Mouse (Mus musculus) CH12.LX (cell line): ENCODE data around the gene Chaf1a. TPM values are rescaled to one million over a fixed set of nuclear protein-coding genes. Genes with fewer than 3 reads are reported as not detected.

Experiments used
- DNase-seq: peaks from one replicate; pipeline ENCODE4 v3.0.0-alpha.2; 2013; ENCODE audit errors: extremely low read depth
- H3K27ac ChIP-seq: 2 replicates; pipeline ENCODE4 v1.5.1; 2012; ENCODE audit warnings: low read depth, mild to moderate bottlenecking, control low read depth, moderate library complexity; ENCODE audit not compliant: insufficient read depth
- H3K27me3 ChIP-seq: replicated peaks from 2 replicates; pipeline ENCODE3; 2012; ENCODE audit warnings: inconsistent platforms
- H3K36me3 ChIP-seq, 2 experiments: replicated peaks in 1 of 2; 2 replicates each; pipeline versions ENCODE3 to v1.6.1; 2012; ENCODE audit warnings: inconsistent platforms in 1 of 2, low read length in 1 of 2, mild to moderate bottlenecking in 1 of 2, mixed read lengths in 1 of 2, moderate library complexity in 1 of 2; ENCODE audit not compliant: control insufficient read depth in 1 of 2, insufficient read depth in 1 of 2
- H3K4me1 ChIP-seq, 2 experiments: 2 replicates each; pipeline ENCODE4 v1.6.1; 2012; ENCODE audit warnings: inconsistent platforms in 1 of 2, moderate library complexity in 1 of 2; ENCODE audit not compliant: insufficient read depth in 2 of 2, control insufficient read depth in 1 of 2
- H3K4me2 ChIP-seq: 2 replicates; pipeline ENCODE4 v1.6.1; 2012; ENCODE audit warnings: low read depth, mild to moderate bottlenecking, control low read depth; ENCODE audit not compliant: poor library complexity, insufficient read depth, severe bottlenecking
- H3K4me3 ChIP-seq, 3 experiments: fragments of 150-350 bp in 1 of 3; sonication (generic) in 1 of 3; replicated peaks in 1 of 3; 2 replicates each; pipeline versions ENCODE3 to v1.5.1; 2011 to 2012; ENCODE audit warnings: low read depth in 2 of 3, low read length in 2 of 3, mild to moderate bottlenecking in 2 of 3, moderate library complexity in 2 of 3, control low read depth in 1 of 3, improper control_type of control experiment in 1 of 3, inconsistent platforms in 1 of 3, mixed read lengths in 1 of 3; ENCODE audit not compliant: poor library complexity in 1 of 3
- H3K79me2 ChIP-seq: replicated peaks from 2 replicates; pipeline ENCODE4 v1.6.1; 2012; ENCODE audit warnings: mild to moderate bottlenecking, moderate library complexity; ENCODE audit not compliant: control insufficient read depth, poor library complexity, insufficient read depth, severe bottlenecking; ENCODE audit errors: extremely low read depth
- H3K9ac ChIP-seq: 2 replicates; pipeline ENCODE4 v1.6.1; 2012; ENCODE audit warnings: low read depth, mild to moderate bottlenecking, control low read depth, moderate library complexity; ENCODE audit not compliant: insufficient read depth
- H3K9me3 ChIP-seq: replicated peaks from 2 replicates; pipeline ENCODE3; 2012; ENCODE audit warnings: low read length, inconsistent platforms, mixed read lengths
- BHLHE40 ChIP-seq: IDR thresholded peaks from 2 replicates; pipeline ENCODE4 v1.6.1; 2011; ENCODE audit warnings: mild to moderate bottlenecking, low read depth, low read length, improper control_type of control experiment
- CHD2 ChIP-seq: IDR thresholded peaks from 2 replicates; pipeline ENCODE4 v1.6.1; 2011; ENCODE audit warnings: low read length, improper control_type of control experiment
- E2F4 ChIP-seq: IDR thresholded peaks from 2 replicates; pipeline ENCODE4 v1.6.1; 2011; ENCODE audit warnings: low read depth, low read length, improper control_type of control experiment; ENCODE audit not compliant: insufficient replicate concordance
- ELF1 ChIP-seq: IDR thresholded peaks from 2 replicates; pipeline ENCODE4 v1.6.1; 2014; ENCODE audit warnings: low read depth, mild to moderate bottlenecking, inconsistent platforms, low read length, improper control_type of control experiment
- EP300 ChIP-seq: IDR thresholded peaks from 2 replicates; pipeline ENCODE4 v1.6.1; 2011; ENCODE audit warnings: low read length, improper control_type of control experiment
- HCFC1 ChIP-seq: IDR thresholded peaks from 2 replicates; pipeline ENCODE4 v1.6.1; 2012; ENCODE audit warnings: low read depth, mild to moderate bottlenecking, inconsistent platforms, low read length, improper control_type of control experiment
- JUN ChIP-seq: IDR thresholded peaks from 2 replicates; pipeline ENCODE4 v1.6.1; 2011; ENCODE audit warnings: low read depth, mild to moderate bottlenecking, low read length, improper control_type of control experiment, moderate library complexity; ENCODE audit not compliant: insufficient read depth
- KAT2A ChIP-seq: IDR thresholded peaks from 2 replicates; pipeline ENCODE4 v1.6.1; 2012; ENCODE audit warnings: low read length, improper control_type of control experiment, inconsistent platforms; ENCODE audit not compliant: insufficient replicate concordance
- MAFK ChIP-seq: IDR thresholded peaks from 2 replicates; pipeline ENCODE4 v1.6.1; 2011; ENCODE audit warnings: low read length, improper control_type of control experiment; ENCODE audit not compliant: insufficient replicate concordance
- MAX ChIP-seq: IDR thresholded peaks from 2 replicates; pipeline ENCODE4 v1.6.1; 2011; ENCODE audit warnings: low read length, improper control_type of control experiment
- MAZ ChIP-seq: IDR thresholded peaks from 2 replicates; pipeline ENCODE4 v1.6.1; 2012; ENCODE audit warnings: low read depth, mild to moderate bottlenecking, inconsistent platforms, low read length, improper control_type of control experiment, moderate library complexity
- MEF2A ChIP-seq: IDR thresholded peaks from 2 replicates; pipeline ENCODE4 v1.6.1; 2014; ENCODE audit warnings: low read depth, mild to moderate bottlenecking, inconsistent platforms, low read length, improper control_type of control experiment, borderline replicate concordance
- MYC ChIP-seq: IDR thresholded peaks from 2 replicates; pipeline ENCODE4 v1.6.1; 2011; ENCODE audit warnings: low read depth, mild to moderate bottlenecking, improper control_type of control experiment, low read length
- NELFE ChIP-seq: IDR thresholded peaks from 2 replicates; pipeline ENCODE4 v1.6.1; 2011; ENCODE audit warnings: low read depth, low read length, improper control_type of control experiment
- NRF1 ChIP-seq: IDR thresholded peaks from 2 replicates; pipeline ENCODE4 v1.6.1; 2014; ENCODE audit warnings: low read depth, mild to moderate bottlenecking, inconsistent platforms, low read length, improper control_type of control experiment, moderate library complexity
- POLR2A ChIP-seq: IDR thresholded peaks from 2 replicates; pipeline ENCODE4 v1.6.1; 2011; ENCODE audit warnings: low read depth, mild to moderate bottlenecking, improper control_type of control experiment, low read length
- RCOR1 ChIP-seq: conservative IDR thresholded peaks from 2 replicates; pipeline ENCODE4 v1.6.1; 2012; ENCODE audit warnings: low read depth, mild to moderate bottlenecking, inconsistent platforms, low read length, improper control_type of control experiment
- SIN3A ChIP-seq: IDR thresholded peaks from 2 replicates; pipeline ENCODE4 v1.6.1; 2012; ENCODE audit warnings: low read length, improper control_type of control experiment, inconsistent platforms
- TBP ChIP-seq: conservative IDR thresholded peaks from 2 replicates; pipeline ENCODE4 v1.6.1; 2011; ENCODE audit warnings: low read depth, low read length, improper control_type of control experiment
- UBTF ChIP-seq: IDR thresholded peaks from 2 replicates; pipeline ENCODE4 v1.6.1; 2012; ENCODE audit warnings: low read depth, mild to moderate bottlenecking, inconsistent platforms, low read length, improper control_type of control experiment, moderate library complexity
- USF2 ChIP-seq: conservative IDR thresholded peaks from 2 replicates; pipeline ENCODE4 v1.6.1; 2011; ENCODE audit warnings: low read depth, low read length, improper control_type of control experiment
- ZKSCAN1 ChIP-seq: IDR thresholded peaks from 2 replicates; pipeline ENCODE4 v1.6.1; 2012; ENCODE audit warnings: low read depth, inconsistent platforms, low read length, improper control_type of control experiment, borderline replicate concordance
- ZNF384 ChIP-seq: IDR thresholded peaks from 2 replicates; pipeline ENCODE4 v1.6.1; 2012; ENCODE audit warnings: low read depth, low read length, improper control_type of control experiment, inconsistent platforms
- dilution Hi-C: fragments of 300-500 bp; cut with MboI; formaldehyde crosslinking; loops from 2 replicates; pipeline ENCODE4 v1.14.3; 2020; ENCODE audit warnings: low sequenced_read_pairs; ENCODE audit not compliant: extremely low pct_unique_long_range_greater_than_20kb, extremely low pct_ligation_motif_present
- in situ Hi-C: fragments of 300-500 bp; cut with MboI; formaldehyde crosslinking; loops from 3 replicates; pipeline ENCODE4 v1.14.3; 2019; ENCODE audit warnings: low sequenced_read_pairs, low pct_ligation_motif_present, low pct_unique_long_range_greater_than_20kb, mixed read lengths
- polyA plus RNA-seq: library from polyadenylated mRNA; unstranded; fragments of >175 nt; gene quantifications from 2 replicates; pipeline ENCODE4 v1.2.1, GENCODE M21; 2012; ENCODE audit warnings: low read depth; ENCODE audit not compliant: insufficient read length
- total RNA-seq, 2 experiments: library from RNA; depleted of rRNA; stranded (reverse); fragments of 300-350 nt in 1 of 2; fragments of >200 nt in 1 of 2; gene quantifications; 2 replicates each; pipeline ENCODE4 v1.2.3; 2012 to 2014

Chaf1a gene
- total and polyA plus RNA-seq, 3 experiments, result 18.4 to 97.1 (median 39.3) TPM

- Histone ChIP-seq H3K4me2 (no peak overlapping the region), H3K27ac (no peak overlapping the region), H3K36me3 (no peaks in the 10 kb centered on the region), H3K4me3 (no peak overlapping the region), H3K4me1 (no peaks in the 10 kb centered on the region), H3K9me3 (peaks cover 8% of the 10 kb centered on the region), H3K9ac (no peak overlapping the region), H3K27me3 (peaks cover 51% of the 10 kb centered on the region), H3K79me2 (no peaks in the 10 kb centered on the region)
- in situ Hi-C loops, result no loop called here
- dilution Hi-C loops, result no loop called here
- DNase-seq, result no peak
- TF ChIP-seq RCOR1 (no peak), ZNF384 (no peak), KAT2A (no peak), UBTF (no peak), NRF1 (no peak), POLR2A (no peak), JUN (no peak), MAZ (no peak), USF2 (no peak), NELFE (no peak), SIN3A (no peak), HCFC1 (no peak), MAFK (no peak), ELF1 (no peak), MAX (no peak), MEF2A (no peak), BHLHE40 (no peak), CHD2 (no peak), TBP (no peak), ZKSCAN1 (no peak)
Measured at GRCm38 (mm10) chr17:55996007-55996406, 44.2 kb upstream of the Chaf1a start.

- dilution Hi-C loops (no loop called here), in situ Hi-C loops (no loop called here)
- Histone ChIP-seq H3K9ac (no peak overlapping the region), H3K79me2 (no peaks in the 10 kb centered on the region), H3K4me2 (no peak overlapping the region), H3K4me1 (peaks cover 0 to under 1% of the 10 kb centered on the region in 2 experiments; a peak in 2 of 4 replicates), H3K36me3 (no peaks in the 10 kb centered on the region), H3K4me3 (no peak overlapping the region), H3K27ac (no peak overlapping the region), H3K9me3 (peaks cover 11% of the 10 kb centered on the region), H3K27me3 (peaks cover 26% of the 10 kb centered on the region)
- DNase-seq, result no peak
- TF ChIP-seq USF2, result no peak
- no peak for TF ChIP-seq ELF1
- no peak for TF ChIP-seq POLR2A
- no peak for TF ChIP-seq NRF1
- no peak for TF ChIP-seq EP300
- TF ChIP-seq UBTF, result no peak
- TF ChIP-seq BHLHE40, result no peak
- TF ChIP-seq E2F4, result no peak
- TF ChIP-seq HCFC1, result no peak
- no peak for TF ChIP-seq MYC
Measured at GRCm38 (mm10) chr17:55999794-56000499, 40.3 kb upstream of the Chaf1a start.
